Mouse (Mus musculus) 3T3-L1 (cell line): ENCODE data around the gene Olfr764-ps1.
"Not testable (repeated sequence)": the region's sequence is repeated elsewhere in the genome, so short reads cannot be mapped to it uniquely, and the experiment has no call there.

Source experiments
- DNase-seq: peaks from one replicate; pipeline ENCODE4 v3.0.0-alpha.2; 2015; ENCODE audit warnings: low read depth, low spot score

The Olfr764-ps1 gene

GRCm38 (mm10) chr10:129039796-129040195, at the start of gene Olfr764-ps1:
Gene Olfr764-ps1, minus strand, starts transcription at chr10:129039896.
- no peak for DNase-seq

GRCm38 (mm10) chr10:129082810-129083209, 43.1 kb upstream of the Olfr764-ps1 start, which contains the start of gene Olfr767:
Gene Olfr767, minus strand, starts transcription at chr10:129082910.
- not testable (repeated sequence) for DNase-seq

DNA sequence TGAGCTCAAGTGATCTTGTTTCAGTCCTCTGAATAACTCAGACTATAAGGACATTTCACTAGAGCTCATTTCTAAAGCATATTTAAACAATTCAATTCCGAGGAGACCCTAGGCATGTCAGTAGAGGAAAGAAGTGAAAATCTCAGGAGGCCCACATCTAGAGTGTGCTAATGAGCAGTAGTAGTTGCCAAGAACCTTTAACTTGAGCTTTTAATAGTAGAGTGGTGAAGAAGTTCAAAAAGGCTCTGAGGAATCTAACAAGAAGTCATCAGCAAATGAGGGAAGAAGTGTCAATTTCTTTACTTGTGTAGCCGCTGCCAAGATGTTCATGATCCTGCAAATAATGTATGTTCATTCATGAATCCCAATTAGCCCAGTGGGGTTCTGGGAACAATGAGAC, 29.2 kb upstream of the Olfr764-ps1 start, which contains the start of gene Olfr766-ps1:
Gene Olfr766-ps1, minus strand, starts transcription at position 101 of the 400 bp plus-strand sequence.
- DNase-seq = no peak

DNA sequence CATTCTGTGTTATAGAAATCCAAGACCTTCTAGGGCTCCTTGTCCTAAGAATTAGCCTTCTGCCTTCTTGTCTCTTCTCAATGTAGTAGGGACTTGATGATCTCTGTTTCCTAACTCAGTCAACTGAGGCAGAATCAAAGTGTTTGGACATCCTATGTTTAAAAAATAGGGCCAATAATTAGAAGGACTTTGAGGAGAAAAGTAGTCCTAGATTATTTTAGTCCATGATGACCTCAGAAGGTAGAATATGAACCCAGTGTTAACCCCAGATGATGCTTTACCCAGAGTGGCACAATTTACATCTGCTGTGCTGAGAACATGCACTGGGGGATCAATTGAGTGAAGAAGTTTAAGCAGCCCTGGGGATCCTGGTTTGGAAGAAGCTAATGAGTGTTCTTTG, 10.2 kb upstream of the Olfr764-ps1 start, which contains the start of gene Olfr765:
Gene Olfr765, minus strand, starts transcription at position 101 of the 400 bp plus-strand sequence.
- not testable (repeated sequence) for DNase-seq

DNA sequence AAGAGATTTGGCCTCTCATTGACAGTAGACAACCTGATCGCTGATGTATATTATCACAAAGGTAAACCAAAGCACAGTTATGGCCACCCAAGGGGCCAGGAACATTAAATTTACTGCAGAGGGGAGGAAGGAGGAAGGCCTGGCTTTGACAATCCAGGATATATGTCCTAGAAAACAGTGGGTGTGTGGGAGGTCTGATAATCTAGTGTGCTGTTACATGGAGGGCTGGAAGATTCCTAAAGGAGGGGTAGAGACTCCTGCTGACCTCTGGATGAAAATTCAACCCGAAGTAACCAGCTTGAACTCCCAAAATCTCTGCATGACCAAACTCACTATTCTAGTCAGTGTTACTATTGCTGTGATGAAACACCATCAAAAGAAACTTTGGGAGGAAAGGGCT, 11.4 kb downstream of the Olfr764-ps1 start:
- no peak for DNase-seq

GRCm38 (mm10) chr10:129026018-129026662, 13.6 kb downstream of the Olfr764-ps1 start:
- peak; percentile 83 for DNase-seq

DNA sequence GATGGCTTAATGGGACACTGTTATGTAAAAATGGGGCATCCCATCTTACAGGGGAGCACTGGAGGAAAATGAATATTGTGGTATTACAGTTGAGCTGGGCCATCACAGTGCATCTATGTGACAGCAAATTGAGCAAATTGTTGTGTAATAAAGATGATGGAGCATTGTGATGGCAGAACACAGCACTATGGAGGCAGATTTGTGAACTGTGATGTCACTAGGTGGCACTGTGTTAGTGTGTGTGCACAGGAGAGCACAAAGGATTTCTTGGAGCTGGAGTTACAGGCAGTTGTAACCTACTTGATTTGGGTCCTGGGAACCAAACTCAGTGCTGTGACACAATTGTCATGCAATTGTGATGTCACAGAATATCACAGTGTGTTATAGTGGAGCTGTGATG, 16.4 kb downstream of the Olfr764-ps1 start:
- peak; percentile 14 for DNase-seq

GRCm38 (mm10) chr10:129014477-129014876, 25.2 kb downstream of the Olfr764-ps1 start:
- no peak for DNase-seq

GRCm38 (mm10) chr10:129011511-129011910, 28.2 kb downstream of the Olfr764-ps1 start:
- DNase-seq = not testable (repeated sequence)

GRCm38 (mm10) chr10:129010288-129010841, 29.3 kb downstream of the Olfr764-ps1 start, which contains the start of gene Olfr763:
Gene Olfr763, plus strand, starts transcription at chr10:129010791.
- DNase-seq = no peak

- peak; percentile 49 for DNase-seq
Observed at GRCm38 (mm10) chr10:129004032-129004920, 35.4 kb downstream of the Olfr764-ps1 start.

- no peak for DNase-seq
Observed at GRCm38 (mm10) chr10:128996523-128997040, 43.1 kb downstream of the Olfr764-ps1 start.

- DNase-seq = no peak
Observed at GRCm38 (mm10) chr10:128995796-128996195, 43.9 kb downstream of the Olfr764-ps1 start.

GRCm38 (mm10) chr10:128990994-128991393, 48.7 kb downstream of the Olfr764-ps1 start:
- no peak for DNase-seq

DNA sequence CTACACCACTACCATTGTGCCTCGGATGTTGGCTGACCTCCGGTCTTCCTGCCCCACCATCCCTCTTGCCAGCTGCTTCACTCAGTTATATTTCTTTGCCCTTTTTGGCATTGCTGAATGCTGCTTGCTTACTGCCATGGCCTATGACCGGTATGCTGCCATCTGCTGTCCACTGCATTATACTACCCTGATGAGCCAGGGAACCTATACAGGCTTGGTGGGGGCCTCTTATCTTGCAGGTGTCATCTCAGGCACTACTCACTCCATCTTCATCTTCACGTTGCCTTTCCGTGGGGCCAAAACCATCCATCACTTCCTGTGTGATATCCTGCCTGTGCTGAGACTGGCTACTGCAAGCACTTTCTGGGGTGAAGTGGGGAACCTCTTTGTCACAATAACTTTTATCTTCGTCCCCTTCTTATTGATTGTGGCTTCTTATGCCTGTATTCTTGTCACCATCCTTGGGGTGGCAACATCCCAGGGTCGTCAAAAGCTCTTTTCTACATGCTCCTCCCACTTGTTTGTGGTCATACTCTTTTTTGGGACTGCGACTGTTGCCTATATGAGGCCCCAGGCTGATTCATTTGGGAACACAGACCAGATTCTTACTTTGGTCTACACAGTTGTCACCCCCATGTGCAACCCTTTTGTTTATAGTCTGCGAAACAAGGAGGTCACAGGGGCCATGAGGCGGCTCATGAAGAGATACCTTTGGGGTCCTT, 49.4 kb downstream of the Olfr764-ps1 start:
- DNase-seq = not testable (repeated sequence)

DNA sequence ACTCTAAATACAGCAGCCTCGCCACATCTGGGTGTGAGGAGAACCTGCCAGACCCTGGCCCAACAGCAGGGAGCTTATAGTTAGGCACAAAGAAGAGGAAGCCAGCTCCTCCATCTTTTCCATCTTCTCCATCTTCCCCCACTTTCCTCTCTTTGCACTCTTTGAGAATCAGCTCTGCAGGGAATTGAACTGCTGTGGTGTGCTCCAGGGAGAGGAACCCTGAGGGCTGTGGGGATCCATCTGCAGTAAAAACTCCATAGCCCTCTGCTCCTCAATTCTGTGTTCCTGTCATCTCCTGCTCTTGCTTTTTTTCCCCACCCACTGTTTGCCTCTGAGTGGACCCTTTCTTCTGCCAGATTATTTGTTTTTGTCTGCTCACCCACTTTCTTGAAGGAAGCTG, 50.6 kb downstream of the Olfr764-ps1 start, which contains the start of gene Olfr9:
Gene Olfr9, plus strand, starts transcription at position 301 of the 400 bp plus-strand sequence.
- not testable (repeated sequence) for DNase-seq
